Comparison of ENCODE assay signal across 19 mouse cellular contexts in genomic region chr12:39086285-39086684, GRCm38 (mm10).
DNase-seq lines count a peak whose midpoint lies in the region; ATAC-seq lines count a peak whose summit lies in the region.
"Had no signal": no experiment of that assay in that cellular context is flagged by ENCODE, and none has a peak within 500 bp of the region (broad histone marks: within the 10 kb centered on the region; RNA-seq: fewer than 3 reads in every experiment).

No protein-coding gene starts in this region.

- DNase-seq in cerebellum, adult 11 months = no peak
- peak; percentile 56 for DNase-seq in cerebellum, adult 9-10 months
- DNase-seq in cerebellum, postnatal 36 days = no peak
- DNase-seq in cerebellum, postnatal 25 days = peak; percentile 15 to 34
- DNase-seq in heart, postnatal 10 days = no peak
- DNase-seq: adrenal gland, adult 8-10 months; adrenal gland, postnatal 25 days; forebrain, postnatal 0 days; gastrocnemius, adult 2 months; gastrocnemius, postnatal 14 days; heart, adult 11 months; heart, postnatal 36 days; kidney, adult 11 months; kidney, adult 8-10 months had no signal

- intact Hi-C loops in heart, postnatal 10 days (cut with DNase I) = no loop called here

- ATAC-seq in cerebellum, adult (ENCODE audit: insufficient number of reproducible peaks, low FRiP score, low TSS enrichment) = peak; percentile 56; the same call in 1 of the 2 replicates
- ATAC-seq: activated CD4-positive, CD25-positive, alpha-beta regulatory T cell, adult 4 months; forebrain, embryonic 14.5 days; forebrain, postnatal 0 days; hindbrain, embryonic 16.5 days; intestine, embryonic 15.5 days had no signal

Comparison
In these comparisons a context has a peak if more than half of its experiments do, and no peak if none do; other contexts are left out.
1. DNase-seq: peak in cerebellum, adult 9-10 months (single experiment) and cerebellum, postnatal 25 days (2 of 2); none in cerebellum, adult 11 months (single experiment), cerebellum, postnatal 36 days (0 of 2) and heart, postnatal 10 days (0 of 2).